ENCODE assay signal across 9 mouse cellular contexts in genomic region chr5:34242224-34242963, GRCm38 (mm10). TPM values are rescaled to one million over a fixed set of nuclear protein-coding genes. Genes with fewer than 3 reads are reported as not detected.
DNase-seq lines count a peak whose midpoint lies in the region; ATAC-seq and TF ChIP-seq lines count a peak whose summit lies in the region.
"Had no signal": no experiment of that assay in that cellular context is flagged by ENCODE, and none has a peak within 500 bp of the region (broad histone marks: within the 10 kb centered on the region; RNA-seq: fewer than 3 reads in every experiment).

No protein-coding gene starts in this region.

- H3K9ac ChIP-seq in heart, adult 2 months (ENCODE audit: low read depth, low read length) = 0 out of 2 replicates have a peak overlapping the region, but pooled peaks have one; percentile 4
- peak overlapping the region; percentile 5; the same call in 1 of the 2 replicates for H3K9ac ChIP-seq in liver, embryonic 13.5 days
- H3K9ac ChIP-seq: midbrain, embryonic 12.5 days had no signal

- TF ChIP-seq EP300 in heart, adult 2 months (IDR thresholded peaks at IDR 0.05; ENCODE audit: insufficient read depth, low read depth, low read length) = 0 out of 2 replicates have a peak, but pooled peaks have one; percentile 35

- peaks cover 6% of the 10 kb centered on the region for H3K4me1 ChIP-seq in heart, adult 2 months (ENCODE audit: control insufficient read depth, insufficient read depth, low read length)
- peaks cover 13% of the 10 kb centered on the region for H3K4me1 ChIP-seq in liver, embryonic 13.5 days (replicated peaks)

- peak overlapping the region; percentile 5; the same call in 1 of the 2 replicates for H3K4me3 ChIP-seq in heart, adult 2 months
- no peak overlapping the region for H3K4me3 ChIP-seq in liver, embryonic 13.5 days (replicated peaks)
- H3K4me3 ChIP-seq: midbrain, embryonic 12.5 days had no signal

- no peaks in the 10 kb centered on the region for H3K27me3 ChIP-seq in heart, adult 2 months (ENCODE audit: control insufficient read depth, insufficient read depth, low read length)
- H3K27me3 ChIP-seq in liver, embryonic 13.5 days = no peaks in the 10 kb centered on the region
- H3K27me3 ChIP-seq: midbrain, embryonic 12.5 days had no signal

- peak overlapping the region; percentile 80 for H3K27ac ChIP-seq in heart, adult 2 months
- no peak overlapping the region for H3K27ac ChIP-seq in liver, embryonic 13.5 days
- H3K27ac ChIP-seq: midbrain, embryonic 12.5 days had no signal

- WGBS in heart, adult 2 months = 2% methylated on average over 15 of the region's 15 CpGs
- 8% methylated on average over 15 of the region's 15 CpGs for WGBS in liver, embryonic 13.5 days (ENCODE audit: insufficient replicate concordance)

- peak overlapping the region; percentile 8 for H3K4me2 ChIP-seq in liver, embryonic 13.5 days
- H3K4me2 ChIP-seq: midbrain, embryonic 12.5 days had no signal

- H3K36me3 ChIP-seq in heart, adult 2 months (ENCODE audit: control insufficient read depth, insufficient read depth, low read length) = no peaks in the 10 kb centered on the region
- no peaks in the 10 kb centered on the region for H3K36me3 ChIP-seq in liver, embryonic 13.5 days
- H3K36me3 ChIP-seq: midbrain, embryonic 12.5 days had no signal

- TF ChIP-seq CTCF in heart, adult 2 months (IDR thresholded peaks at IDR 0.05) = no peak

- peak; percentile 88 for ATAC-seq in common myeloid progenitor, adult 5-6 weeks (replicated peaks; ENCODE audit: low read depth, poor library complexity, severe bottlenecking)
- peak; percentile 50 for ATAC-seq in liver, embryonic 13.5 days (ENCODE audit: low read depth)

- peak; percentile 11 for DNase-seq in kidney, adult 18-20 months
- no peak for DNase-seq in kidney, adult 11 months
- peak; percentile 55 to 72 for DNase-seq in heart, adult 2 months
- DNase-seq in kidney, postnatal 10 days = peak; percentile 45
- DNase-seq in liver, embryonic 13.5 days = peak; percentile 10
- peak; percentile 83 to 85 for DNase-seq in right cerebral cortex, adult 2 months (ENCODE audit: low spot score in 2 of 2)
- no peak for DNase-seq in testis, postnatal 10 days (ENCODE audit: low spot score)

- intact Hi-C loops in heart, adult 2 months (cut with DNase I) = no loop called here

- TF ChIP-seq POLR2A in heart, adult 2 months (IDR thresholded peaks at IDR 0.05; ENCODE audit: insufficient read depth, low read depth, low read length) = 0 out of 2 replicates have a peak, but pooled peaks have one; percentile 36

- H3K9me3 ChIP-seq in liver, embryonic 13.5 days (replicated peaks) = no peaks in the 10 kb centered on the region
- H3K9me3 ChIP-seq: midbrain, embryonic 12.5 days had no signal

- H3K79me2 ChIP-seq in heart, adult 2 months (replicated peaks; ENCODE audit: control insufficient read depth, insufficient read depth, low read length) = no peaks in the 10 kb centered on the region

RNA-seq across cellular contexts. Expression of gene Zfyve28, which starts 45.9 kb away (rescaled TPM):
- total RNA-seq in common myeloid progenitor, adult 5-6 weeks (2017) = not detected in 2 replicates
- total RNA-seq in heart, adult 2 months (2021) = under 1 TPM; 0.65 to 0.75 TPM
- polyA plus RNA-seq in heart, adult 2 months (2012; rRNA removed) = 1.3 and 1.7 TPM in 2 replicates
- polyA plus RNA-seq in liver, embryonic 13.5 days (2015; fragmentation: Nextera tagmentation; extraction: Ambion mirVana) = 0.02 TPM in 1 of 2 replicates, not detected in the other

RNA-seq across cellular contexts. Expression of gene Cfap99, which starts 46.0 kb away (rescaled TPM):
- not detected in 2 replicates for total RNA-seq in common myeloid progenitor, adult 5-6 weeks (2017)
- not detected for total RNA-seq in heart, adult 2 months (2021)
- polyA plus RNA-seq in heart, adult 2 months (2012; rRNA removed) = not detected in 2 replicates
- not detected in 2 replicates for polyA plus RNA-seq in liver, embryonic 13.5 days (2015; fragmentation: Nextera tagmentation; extraction: Ambion mirVana)
- polyA plus RNA-seq: midbrain, embryonic 12.5 days had no signal

RNA-seq across cellular contexts. Expression of gene Mxd4, which starts 54.9 kb away (rescaled TPM):
- total RNA-seq in common myeloid progenitor, adult 5-6 weeks (2017) = 22.6 and 31.0 TPM in 2 replicates
- 10 to 100 TPM; 63.3 to 71.4 TPM for total RNA-seq in heart, adult 2 months (2021)
- polyA plus RNA-seq in heart, adult 2 months (2012; rRNA removed) = 78.1 and 89.8 TPM in 2 replicates
- polyA plus RNA-seq in liver, embryonic 13.5 days (2015; fragmentation: Nextera tagmentation; extraction: Ambion mirVana) = 3.2 and 3.8 TPM in 2 replicates

Comparison
In these comparisons a context has a peak if more than half of its experiments do, and no peak if none do; other contexts are left out.
1. DNase-seq: peak in kidney, adult 18-20 months (single experiment), heart, adult 2 months (2 of 2), kidney, postnatal 10 days (single experiment), liver, embryonic 13.5 days (single experiment) and right cerebral cortex, adult 2 months (2 of 2); none in kidney, adult 11 months (single experiment) and testis, postnatal 10 days (single experiment).